Mouse (Mus musculus) small intestine, adult 2 months (tissue): ENCODE measurements around the gene Cldn11. TPM values are rescaled to one million over a fixed set of nuclear protein-coding genes. Genes with fewer than 3 reads are reported as not detected.

Experiments used
- H3K27ac ChIP-seq: fragments of 200-500 bp; 2 replicates; pipeline ENCODE4 v1.5.1; 2012; ENCODE audit warnings: low read depth, low read length, control low read depth, inconsistent platforms; ENCODE audit not compliant: insufficient read depth
- H3K27me3 ChIP-seq: fragments of 200-500 bp; 2 replicates; pipeline ENCODE4 v1.6.1; 2012; ENCODE audit warnings: mild to moderate bottlenecking, moderate library complexity, low read length, inconsistent platforms; ENCODE audit not compliant: control insufficient read depth, insufficient read depth
- H3K36me3 ChIP-seq: fragments of 200-500 bp; 2 replicates; pipeline ENCODE4 v1.6.1; 2012; ENCODE audit warnings: mild to moderate bottlenecking, low read length, control low read depth, inconsistent platforms; ENCODE audit not compliant: control insufficient read depth, insufficient read depth
- H3K4me1 ChIP-seq: fragments of 200-500 bp; 2 replicates; pipeline ENCODE4 v1.6.1; 2012; ENCODE audit warnings: low read length, inconsistent platforms, mixed read lengths; ENCODE audit not compliant: control insufficient read depth, insufficient read depth, insufficient read length
- H3K4me3 ChIP-seq: fragments of 200-500 bp; 2 replicates; pipeline ENCODE4 v1.5.1; 2012; ENCODE audit warnings: low read depth, mild to moderate bottlenecking, control low read depth, inconsistent platforms, low read length, moderate library complexity
- CTCF ChIP-seq: fragments of 200-500 bp; IDR thresholded peaks from 2 replicates; pipeline ENCODE4 v1.5.1; 2012; ENCODE audit warnings: low read depth, mild to moderate bottlenecking, control low read depth, inconsistent platforms, low read length, moderate library complexity, mixed read lengths; ENCODE audit not compliant: insufficient replicate concordance, insufficient read length; ENCODE audit errors: extremely low read depth
- POLR2A ChIP-seq: fragments of 200-500 bp; IDR thresholded peaks from 2 replicates; pipeline ENCODE4 v1.6.1; 2012; ENCODE audit warnings: low read depth, mild to moderate bottlenecking, control low read depth, inconsistent platforms, low read length, moderate library complexity
- WGBS: fragments of 180-500 bp; shearing (Covaris S2); methylation state at CpG from one replicate; pipeline ENCODE4 v1.1.7; 2018; 5-methylcytosine and 5-hydroxymethylcytosine counted together
- polyA plus RNA-seq: library from polyadenylated mRNA; depleted of rRNA; stranded (reverse); fragments of >200 nt; gene quantifications from 2 replicates; pipeline ENCODE4 v1.2.3, GENCODE M21; 2012; rRNA removed

The Cldn11 gene
- polyA plus RNA-seq, 1 experiment, result 0.42 TPM

GRCm38 (mm10) chr3:31213802-31214201 lies 64.1 kb downstream of the Cldn11 start:
- Histone ChIP-seq H3K27me3 (no peaks in the 10 kb centered on the region), H3K27ac (no peak overlapping the region), H3K4me3 (no peak overlapping the region), H3K4me1 (no peaks in the 10 kb centered on the region), H3K36me3 (no peaks in the 10 kb centered on the region)
- TF ChIP-seq CTCF (no peak), POLR2A (no peak)
- 63% methylated on average over 3 of the region's 3 CpGs for WGBS

Other genes with a start within 250 kb of the Cldn11 start
- gene Phc3, start 180.5 kb upstream of the Cldn11 start, polyA plus RNA-seq, result 13.0 and 21.8 TPM in 2 replicates
- gene Prkci, start 154.2 kb upstream of the Cldn11 start, polyA plus RNA-seq, result 4.9 and 7.0 TPM in 2 replicates
- gene Skil, start 54.9 kb upstream of the Cldn11 start, polyA plus RNA-seq, result 3.4 and 8.5 TPM in 2 replicates
- 0.15 and 0.25 TPM in 2 replicates for gene Slc7a14, start 160.5 kb downstream of the Cldn11 start, polyA plus RNA-seq